ENCODE assay signal across 13 mouse cellular contexts in genomic region chr3:138900571-138901141, GRCm38 (mm10).
A peak's percentile ranks its signal among the peaks of the same experiment; 100 is the strongest.
DNase-seq lines count a peak whose midpoint lies in the region; ATAC-seq and TF ChIP-seq lines count a peak whose summit lies in the region.
"Had no signal": no experiment of that assay in that cellular context is flagged by ENCODE, and none has a peak within 500 bp of the region (broad histone marks: within the 10 kb centered on the region; RNA-seq: fewer than 3 reads in every experiment).

No protein-coding gene starts in this region.

- H3K9me3 ChIP-seq in forebrain, postnatal 0 days (ENCODE audit: low read length) = no peaks in the 10 kb centered on the region
- no peaks in the 10 kb centered on the region for H3K9me3 ChIP-seq in forebrain, embryonic 12.5 days
- H3K9me3 ChIP-seq in heart, embryonic 11.5 days (replicated peaks; ENCODE audit: control insufficient read depth, low read length) = no peaks in the 10 kb centered on the region

- no peaks in the 10 kb centered on the region for H3K27me3 ChIP-seq in forebrain, postnatal 0 days (ENCODE audit: insufficient read depth, low read length)
- H3K27me3 ChIP-seq in forebrain, embryonic 12.5 days = no peaks in the 10 kb centered on the region
- H3K27me3 ChIP-seq in heart, embryonic 11.5 days (ENCODE audit: control insufficient read depth, insufficient read depth, low read length) = no peaks in the 10 kb centered on the region
- H3K27me3 ChIP-seq: limb, embryonic 13.5 days; midbrain, embryonic 13.5 days had no signal

- H3K4me2 ChIP-seq in forebrain, postnatal 0 days (ENCODE audit: low read depth) = no peak overlapping the region
- no peak overlapping the region for H3K4me2 ChIP-seq in forebrain, embryonic 12.5 days
- H3K4me2 ChIP-seq in heart, embryonic 11.5 days = no peak overlapping the region
- H3K4me2 ChIP-seq: limb, embryonic 13.5 days; midbrain, embryonic 13.5 days had no signal

- H3K4me1 ChIP-seq in forebrain, postnatal 0 days (ENCODE audit: insufficient read depth) = no peaks in the 10 kb centered on the region
- peaks cover 3% of the 10 kb centered on the region for H3K4me1 ChIP-seq in forebrain, embryonic 12.5 days
- H3K4me1 ChIP-seq in heart, embryonic 11.5 days (ENCODE audit: control insufficient read depth, insufficient read depth, low read length) = peaks cover 4% of the 10 kb centered on the region; the same call in 1 of the 2 replicates

- TF ChIP-seq CTCF in forebrain, postnatal 0 days (IDR thresholded peaks at IDR 0.05; ENCODE audit: low read depth) = no peak

- ATAC-seq in forebrain, postnatal 0 days = 0 out of 2 replicates have a peak, but pooled peaks have one; percentile 7
- no peak for ATAC-seq in forebrain, embryonic 12.5 days (ENCODE audit: low FRiP score)
- no peak for ATAC-seq in heart, embryonic 11.5 days (replicated peaks; ENCODE audit: insufficient number of reproducible peaks, low FRiP score, low TSS enrichment)
- ATAC-seq: midbrain, embryonic 13.5 days had no signal

- 74% methylated on average over 9 of the region's 9 CpGs for WGBS in forebrain, postnatal 0 days
- 89% methylated on average over 9 of the region's 9 CpGs for WGBS in forebrain, embryonic 12.5 days
- 82% methylated on average over 9 of the region's 9 CpGs for WGBS in heart, embryonic 11.5 days (ENCODE audit: insufficient replicate concordance)

- no peak for DNase-seq in forebrain, postnatal 0 days
- DNase-seq in layer of hippocampus, adult 9-11 months = peak; percentile 28
- DNase-seq in layer of hippocampus, postnatal 25 days (ENCODE audit: extremely low spot score in 1 of 2, low spot score in 1 of 2) = no peak
- peak; percentile 89 for DNase-seq in A20 (ENCODE audit: low read depth, low spot score)
- peak; percentile 92 for DNase-seq in brain, adult 2 months (ENCODE audit: low read depth, low spot score)
- DNase-seq in spleen, postnatal 36 days (ENCODE audit: low spot score in 2 of 2) = no peak
- DNase-seq: cerebellum, adult 11 months; heart, postnatal 14 days; lung, postnatal 4 days had no signal

- peaks cover 33% of the 10 kb centered on the region for H3K36me3 ChIP-seq in forebrain, postnatal 0 days (ENCODE audit: insufficient read depth)
- H3K36me3 ChIP-seq in forebrain, embryonic 12.5 days (replicated peaks) = peaks cover 52% of the 10 kb centered on the region
- H3K36me3 ChIP-seq in heart, embryonic 11.5 days (ENCODE audit: control insufficient read depth, insufficient read depth, low read length) = no peaks in the 10 kb centered on the region

- H3K27ac ChIP-seq in forebrain, postnatal 0 days (ENCODE audit: low read depth, low read length) = no peak overlapping the region
- H3K27ac ChIP-seq in forebrain, embryonic 12.5 days = no peak overlapping the region
- H3K27ac ChIP-seq in heart, embryonic 11.5 days (ENCODE audit: low read depth, low read length) = no peak overlapping the region
- H3K27ac ChIP-seq: limb, embryonic 13.5 days; midbrain, embryonic 13.5 days had no signal

- no peak overlapping the region for H3K9ac ChIP-seq in forebrain, postnatal 0 days
- H3K9ac ChIP-seq in forebrain, embryonic 12.5 days = no peak overlapping the region
- H3K9ac ChIP-seq in heart, embryonic 11.5 days (ENCODE audit: low read depth, low read length) = no peak overlapping the region
- H3K9ac ChIP-seq: limb, embryonic 13.5 days; midbrain, embryonic 13.5 days had no signal

- H3K4me3 ChIP-seq in forebrain, postnatal 0 days (ENCODE audit: low read depth, low read length) = no peak overlapping the region
- no peak overlapping the region for H3K4me3 ChIP-seq in forebrain, embryonic 12.5 days (replicated peaks)
- H3K4me3 ChIP-seq in heart, embryonic 11.5 days (ENCODE audit: low read depth, low read length) = no peak overlapping the region
- H3K4me3 ChIP-seq: limb, embryonic 13.5 days; midbrain, embryonic 13.5 days had no signal

Comparison
In these comparisons a context has a peak if more than half of its experiments do, and no peak if none do; other contexts are left out.
1. DNase-seq: peak in layer of hippocampus, adult 9-11 months (single experiment), A20 (single experiment) and brain, adult 2 months (single experiment); none in forebrain, postnatal 0 days (single experiment), layer of hippocampus, postnatal 25 days (0 of 2) and spleen, postnatal 36 days (0 of 2).